Mouse (Mus musculus): ENCODE results near the gene Zswim1. TPM values are rescaled to one million over a fixed set of nuclear protein-coding genes. Genes with fewer than 3 reads are reported as not detected.
"Not testable (repeated sequence)": the region's sequence is repeated elsewhere in the genome, so short reads cannot be mapped to it uniquely, and the experiment has no call there.

Gene Zswim1
- total RNA-seq, 2 experiments from 2014 or later = 3.3 to 4.6 TPM

- intact Hi-C loops (cut with DNase I; ENCODE audit: low total_unique reads) = no loop called here
- no peak for DNase-seq
Observed at GRCm38 (mm10) chr2:164791841-164792261, 30.6 kb upstream of the Zswim1 start.

DNA sequence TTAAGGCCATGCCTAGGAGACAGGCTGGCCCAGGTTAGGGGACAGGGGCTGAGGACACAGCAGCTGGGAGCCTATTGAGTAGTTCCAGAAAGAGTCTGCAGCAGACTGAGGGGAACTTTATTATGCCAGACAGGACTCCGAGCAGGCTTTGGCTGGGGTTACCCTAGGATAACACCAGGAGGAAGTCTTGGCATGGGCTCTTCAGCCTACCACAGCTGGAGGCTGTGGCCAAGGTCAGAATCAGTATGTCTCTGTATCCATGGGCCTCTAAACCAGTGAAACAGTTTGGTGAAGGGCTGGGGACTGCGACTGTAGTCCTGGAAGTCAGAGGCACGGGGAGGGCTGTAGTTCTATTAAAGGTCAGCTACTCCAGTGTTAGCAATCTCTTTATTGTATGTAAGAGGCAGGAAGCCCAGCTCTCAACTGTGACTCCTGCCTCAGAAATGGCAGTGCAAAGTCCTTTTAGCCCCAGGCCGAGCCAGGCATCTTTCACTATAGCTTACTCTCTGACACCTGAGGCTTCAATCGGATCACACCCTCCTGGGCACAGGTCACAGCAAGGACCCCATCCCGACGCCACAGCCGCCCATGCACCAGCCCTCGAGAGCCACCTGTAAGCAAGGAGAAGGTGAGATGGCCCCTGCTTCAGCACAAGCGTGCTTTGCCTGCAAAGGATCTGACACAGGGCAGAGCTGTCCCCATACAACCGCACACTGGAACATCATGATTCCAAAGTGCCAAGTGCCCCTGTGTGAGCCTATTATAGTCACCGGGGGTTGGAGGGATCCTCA is 29.9 kb upstream of the Zswim1 start:
- DNase-seq = no peak
- intact Hi-C loops (cut with DNase I; ENCODE audit: low total_unique reads) = no loop called here

- peak; percentile 52 for DNase-seq
- intact Hi-C loops (cut with DNase I; ENCODE audit: low total_unique reads) = no loop called here
Observed at GRCm38 (mm10) chr2:164793236-164793635, 29.2 kb upstream of the Zswim1 start.

DNA sequence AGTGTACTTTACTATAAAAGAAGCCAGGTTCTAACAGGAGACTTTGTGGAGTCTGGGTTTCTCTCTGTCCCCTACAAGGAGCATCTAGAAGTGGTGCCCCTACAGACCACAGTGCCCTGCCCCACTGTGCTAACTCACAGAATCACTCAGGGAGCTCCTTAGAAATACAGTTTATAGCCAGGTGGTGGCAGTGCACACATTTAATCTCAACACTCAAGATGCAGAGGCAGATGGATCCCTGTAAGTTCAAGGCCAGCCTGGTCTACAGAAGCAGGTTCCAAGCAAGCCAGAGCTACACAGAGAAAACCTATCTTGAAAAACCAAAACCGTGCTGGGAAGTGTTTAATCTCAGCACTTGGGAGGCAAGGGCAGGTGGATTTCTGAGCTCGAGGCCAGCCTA is 28.7 kb upstream of the Zswim1 start:
- intact Hi-C loops (cut with DNase I; ENCODE audit: low total_unique reads) = no loop called here

GRCm38 (mm10) chr2:164794293-164794692 is 28.2 kb upstream of the Zswim1 start:
- peak; percentile 88 for DNase-seq
- intact Hi-C loops (cut with DNase I; ENCODE audit: low total_unique reads) = no loop called here

More for the DNA sequence above, 28.7 kb upstream of the Zswim1 start:
- no peak for DNase-seq

DNA sequence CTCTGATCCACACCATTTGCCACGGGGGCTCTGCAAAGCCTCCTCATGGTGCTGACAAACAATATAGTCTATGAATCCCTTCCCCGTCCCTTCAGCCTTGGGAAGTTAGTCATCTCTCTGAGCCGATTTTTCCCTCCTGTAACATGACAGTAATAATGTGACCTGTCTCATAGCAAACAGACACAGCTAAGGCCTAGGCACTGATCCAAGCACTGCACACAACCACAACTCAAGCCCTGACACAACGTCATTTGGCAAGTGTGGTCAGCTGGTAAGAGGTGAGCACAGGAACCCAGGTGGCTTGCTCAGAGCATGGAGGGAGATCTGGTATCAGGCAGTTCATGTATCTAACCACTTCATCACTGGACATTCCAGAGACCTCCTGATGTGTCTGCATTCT is 26.6 kb upstream of the Zswim1 start:
- no peak for DNase-seq
- intact Hi-C loops (cut with DNase I; ENCODE audit: low total_unique reads) = no loop called here

DNA sequence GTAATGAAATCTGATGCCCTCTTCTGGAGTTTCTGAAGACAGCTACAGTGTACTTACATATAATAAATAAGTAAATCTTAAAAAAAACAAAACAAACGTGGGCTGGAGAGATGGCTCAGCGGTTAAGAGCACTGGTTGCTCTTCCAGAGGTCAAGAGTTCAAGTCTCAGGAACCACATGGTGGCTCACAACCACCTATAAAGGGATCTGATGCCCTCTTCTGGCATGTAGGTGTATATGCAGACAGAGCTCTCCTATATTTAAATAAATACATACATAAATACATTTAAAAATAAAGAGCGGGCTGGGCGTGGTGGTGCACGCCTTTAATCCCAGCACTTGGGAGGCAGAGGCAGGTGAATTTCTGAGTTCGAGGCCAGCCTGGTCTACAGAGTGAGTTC is 23.9 kb upstream of the Zswim1 start:
- DNase-seq; intact Hi-C loops (cut with DNase I; ENCODE audit: low total_unique reads): not testable (repeated sequence)

DNA sequence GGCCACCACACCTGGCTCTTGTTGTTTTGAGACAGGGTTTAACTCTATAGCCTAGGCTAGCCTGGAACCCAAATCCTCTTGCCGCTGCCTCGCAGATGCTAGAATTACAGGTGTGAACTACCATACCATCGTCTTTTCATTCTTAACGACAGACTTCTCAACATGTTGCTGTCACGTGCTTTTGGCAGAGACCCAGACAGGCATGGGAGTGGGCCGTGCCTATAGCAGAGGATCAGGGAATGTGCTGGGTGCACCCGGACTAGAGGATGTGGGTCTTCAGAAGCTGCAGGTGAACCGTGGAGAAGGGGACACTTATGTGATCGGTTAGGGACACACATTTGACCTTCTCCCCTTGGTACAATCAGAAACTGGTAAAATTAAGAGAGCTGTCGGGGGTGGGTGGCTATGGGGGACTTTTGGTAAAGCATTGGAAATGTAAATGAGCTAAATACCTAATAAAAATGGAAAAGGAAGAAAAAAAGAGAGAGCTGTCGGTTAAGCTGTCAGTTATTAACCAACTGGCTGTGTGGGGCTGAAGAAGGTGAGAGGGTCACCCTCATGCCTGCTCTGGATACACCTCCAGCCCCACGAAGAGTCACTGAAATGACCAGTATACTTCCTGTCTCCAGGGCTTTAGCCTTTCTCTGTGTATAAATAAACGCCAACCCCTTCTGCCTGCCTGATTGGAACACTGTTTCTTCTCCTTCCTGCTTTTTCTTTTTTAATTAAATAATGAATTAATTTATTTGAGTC is 22.1 kb upstream of the Zswim1 start:
- no peak for DNase-seq
- intact Hi-C loops (cut with DNase I; ENCODE audit: low total_unique reads) = loop anchor here (2.0 kb wide), 1 partner anchor 124 kb away; no protein-coding TSS in a partner anchor

DNA sequence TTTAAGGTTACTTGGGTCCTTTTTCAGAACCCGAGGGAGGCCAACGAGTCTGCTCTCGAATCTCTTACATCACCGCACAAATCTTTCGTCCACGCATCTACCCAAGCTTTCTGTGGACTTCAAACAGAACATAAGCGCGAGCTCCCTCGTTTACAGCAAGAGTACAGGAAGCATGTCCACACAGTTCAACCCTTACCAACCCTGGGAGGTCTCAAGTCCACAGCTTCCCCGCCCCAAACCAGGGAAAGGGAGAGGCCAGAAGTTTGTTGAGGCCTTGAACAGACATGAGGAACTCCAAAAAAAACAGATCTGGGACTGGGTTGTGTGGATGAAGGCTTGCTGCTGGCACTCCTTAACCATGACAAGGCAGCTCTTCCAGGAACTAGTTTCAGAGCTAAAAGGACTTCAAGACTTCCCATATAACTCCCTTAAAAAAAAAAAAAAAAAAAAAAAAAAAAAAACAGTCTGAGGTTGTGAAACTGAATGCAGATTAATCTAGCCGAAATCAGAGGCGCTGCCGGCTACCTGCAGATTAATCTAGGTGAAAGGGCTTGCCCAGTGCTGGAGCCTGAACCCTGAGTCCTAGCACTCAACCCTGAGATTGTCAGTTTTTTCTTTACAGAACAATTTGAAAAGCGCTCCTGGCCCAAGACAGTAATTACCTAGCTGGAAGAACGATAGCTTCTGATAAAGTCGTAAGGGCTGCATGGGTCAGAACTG is 19.1 kb upstream of the Zswim1 start:
- intact Hi-C loops (cut with DNase I; ENCODE audit: low total_unique reads) = no loop called here
- DNase-seq = no peak

DNA sequence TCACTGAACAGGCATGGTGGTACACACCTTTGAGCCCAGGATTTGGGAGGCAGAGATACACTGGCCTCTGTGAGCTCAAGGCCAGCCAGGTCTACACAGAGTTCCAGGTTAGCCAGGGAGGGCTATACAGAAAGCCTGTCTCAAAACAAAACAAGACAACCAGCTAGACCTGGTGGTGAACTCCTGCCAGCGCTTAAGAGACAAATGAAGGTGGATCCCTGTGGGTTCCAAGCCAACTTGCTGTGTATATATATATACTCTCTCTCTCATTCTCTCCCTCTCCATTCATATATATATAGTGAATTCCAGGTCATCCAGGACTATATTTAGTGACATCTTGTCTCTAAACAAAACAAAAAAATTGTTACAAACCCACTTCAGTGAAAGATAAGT is 18.6 kb upstream of the Zswim1 start:
- intact Hi-C loops (cut with DNase I; ENCODE audit: low total_unique reads) = no loop called here
- DNase-seq = no peak

DNA sequence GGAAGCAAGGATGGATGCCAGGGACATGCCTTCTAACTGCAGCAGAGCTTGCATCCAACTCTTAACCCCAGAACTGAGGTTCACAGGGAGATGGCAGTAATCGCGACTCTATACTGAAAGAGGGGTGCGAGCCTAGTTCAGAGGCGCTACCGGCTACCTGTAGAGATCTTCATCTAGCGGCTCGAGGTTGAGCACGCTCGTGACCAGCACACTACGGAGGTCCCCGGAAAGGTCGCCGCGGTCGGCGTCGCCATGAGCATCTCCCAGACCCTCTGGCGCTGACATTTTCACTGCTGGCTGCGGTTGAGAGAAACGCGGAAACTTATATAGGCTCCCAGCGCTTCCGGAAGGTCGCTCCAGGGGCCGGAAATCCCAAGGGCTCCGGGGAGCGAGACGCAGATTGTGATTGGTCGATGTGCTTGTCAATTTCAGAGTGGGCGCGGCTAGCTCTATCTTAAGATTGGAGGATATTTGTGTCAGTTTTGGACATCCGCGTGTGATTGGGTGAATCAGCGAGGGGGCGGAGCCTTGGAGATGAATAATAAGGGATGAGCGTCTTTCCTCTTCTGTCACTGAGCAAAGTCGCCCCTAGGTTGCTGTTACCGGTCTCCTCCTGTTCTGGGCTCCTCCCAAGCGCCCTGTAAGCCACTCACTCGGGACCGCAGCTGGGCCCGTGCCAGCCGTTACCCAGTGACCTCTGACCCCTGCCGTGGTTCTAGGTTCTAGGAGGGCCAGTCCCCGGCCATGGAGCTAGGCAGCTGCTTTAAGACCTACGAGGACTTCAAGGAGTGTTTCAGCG is 17.8 kb upstream of the Zswim1 start, which contains the start of the genes Acot8 and Zswim3:
TSS of gene Acot8 (minus strand) at position 350 of the 799 bp plus-strand sequence.
TSS of gene Zswim3 (plus strand) at position 566 of the 799 bp plus-strand sequence.
- peak; percentile 93 for DNase-seq
- intact Hi-C loops (cut with DNase I; ENCODE audit: low total_unique reads) = no loop called here

- intact Hi-C loops (cut with DNase I; ENCODE audit: low total_unique reads) = no loop called here
- no peak for DNase-seq
Observed at GRCm38 (mm10) chr2:164805332-164805718, 17.2 kb upstream of the Zswim1 start.

GRCm38 (mm10) chr2:164806614-164807013 is 15.9 kb upstream of the Zswim1 start:
- no peak for DNase-seq
- intact Hi-C loops (cut with DNase I; ENCODE audit: low total_unique reads) = no loop called here

- intact Hi-C loops (cut with DNase I; ENCODE audit: low total_unique reads) = no loop called here
- no peak for DNase-seq
Observed at GRCm38 (mm10) chr2:164813557-164813956, 8.9 kb upstream of the Zswim1 start.

DNA sequence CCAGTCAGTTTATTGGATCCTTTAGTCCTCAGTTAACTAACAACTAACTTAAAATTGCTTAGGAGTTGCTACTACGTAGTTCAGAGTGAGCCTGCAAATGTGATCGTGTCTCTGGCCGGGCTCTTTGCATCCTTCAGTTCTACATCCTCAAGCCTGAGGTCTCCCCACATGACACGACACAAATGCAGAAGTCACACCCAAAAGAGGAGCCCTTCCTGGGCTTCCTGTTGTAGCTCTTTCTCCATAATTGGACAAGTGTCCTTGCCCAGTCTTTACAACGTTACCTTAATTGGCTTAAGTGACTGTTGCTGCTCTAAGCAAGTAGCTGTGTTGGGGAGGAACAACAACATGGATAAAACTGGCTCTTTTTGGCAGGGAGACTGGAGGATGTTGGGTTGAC is 7.1 kb upstream of the Zswim1 start:
- intact Hi-C loops (cut with DNase I; ENCODE audit: low total_unique reads) = no loop called here
- DNase-seq = no peak

GRCm38 (mm10) chr2:164815821-164816220 is 6.7 kb upstream of the Zswim1 start:
- no peak for DNase-seq
- intact Hi-C loops (cut with DNase I; ENCODE audit: low total_unique reads) = no loop called here

DNA sequence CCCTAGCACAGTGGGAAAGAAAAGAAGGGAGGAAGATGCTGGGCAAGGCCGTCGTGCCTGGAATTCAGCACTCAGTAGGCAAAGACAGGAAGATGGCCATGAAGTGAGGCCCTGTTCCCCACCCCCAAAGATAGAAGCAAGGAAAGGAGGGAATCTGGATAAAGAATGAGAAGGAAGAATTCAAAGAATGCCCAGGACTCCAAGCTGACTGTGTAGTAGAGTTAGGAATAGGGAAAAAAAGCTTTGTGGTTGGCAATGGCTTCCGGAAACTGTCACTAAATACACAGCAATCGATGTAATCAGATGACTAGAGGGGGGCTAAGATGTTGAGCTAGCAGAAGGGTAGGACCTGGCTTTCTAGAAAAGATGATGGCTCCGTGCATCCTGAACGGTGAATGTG is 5.3 kb upstream of the Zswim1 start:
- intact Hi-C loops (cut with DNase I; ENCODE audit: low total_unique reads) = no loop called here
- no peak for DNase-seq

DNA sequence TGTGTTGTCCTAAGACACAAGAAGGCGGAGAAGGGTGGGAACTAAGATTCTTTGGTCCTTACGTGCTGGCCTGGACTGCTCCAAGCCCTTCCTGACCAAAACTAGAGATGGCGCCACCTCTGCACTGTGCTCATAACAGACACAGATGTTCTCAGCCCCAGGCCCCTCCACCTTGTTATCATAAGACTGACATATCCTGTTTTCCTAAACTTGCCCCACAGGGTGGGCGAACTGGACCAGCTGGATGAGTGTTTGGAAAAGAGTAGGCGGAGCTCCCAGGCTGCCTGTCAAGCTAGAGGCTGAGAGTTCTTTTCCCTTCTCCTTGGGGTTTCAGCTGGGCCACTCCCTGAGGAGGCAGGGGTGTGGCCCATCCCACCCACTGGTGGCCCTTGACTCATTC is 4.8 kb upstream of the Zswim1 start:
- intact Hi-C loops (cut with DNase I; ENCODE audit: low total_unique reads) = no loop called here

DNA sequence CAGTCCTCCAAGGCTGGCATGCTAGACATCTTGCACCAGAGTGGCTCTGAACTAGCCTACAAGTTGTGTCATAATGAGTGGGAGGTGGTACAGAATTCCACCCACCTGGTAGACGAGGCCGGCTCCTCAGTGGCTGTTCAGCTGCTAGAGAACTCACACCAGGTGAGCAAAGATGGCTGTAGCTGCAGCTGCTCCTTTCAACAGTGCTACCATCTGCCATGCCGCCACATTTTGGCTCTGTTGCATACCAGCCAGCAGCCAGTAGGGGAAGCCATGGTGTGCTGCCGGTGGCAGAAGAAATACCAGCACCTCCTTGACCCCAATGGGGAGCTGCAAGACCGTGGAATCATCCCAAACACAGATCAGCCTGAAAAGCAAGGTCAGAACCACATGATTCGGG is 1.4 kb upstream of the Zswim1 start:
- intact Hi-C loops (cut with DNase I; ENCODE audit: low total_unique reads) = no loop called here
- no peak for DNase-seq

More for the DNA sequence above, 4.8 kb upstream of the Zswim1 start:
- no peak for DNase-seq
